Mouse (Mus musculus): Measurements from ENCODE around the gene Shoc2.

DNA sequence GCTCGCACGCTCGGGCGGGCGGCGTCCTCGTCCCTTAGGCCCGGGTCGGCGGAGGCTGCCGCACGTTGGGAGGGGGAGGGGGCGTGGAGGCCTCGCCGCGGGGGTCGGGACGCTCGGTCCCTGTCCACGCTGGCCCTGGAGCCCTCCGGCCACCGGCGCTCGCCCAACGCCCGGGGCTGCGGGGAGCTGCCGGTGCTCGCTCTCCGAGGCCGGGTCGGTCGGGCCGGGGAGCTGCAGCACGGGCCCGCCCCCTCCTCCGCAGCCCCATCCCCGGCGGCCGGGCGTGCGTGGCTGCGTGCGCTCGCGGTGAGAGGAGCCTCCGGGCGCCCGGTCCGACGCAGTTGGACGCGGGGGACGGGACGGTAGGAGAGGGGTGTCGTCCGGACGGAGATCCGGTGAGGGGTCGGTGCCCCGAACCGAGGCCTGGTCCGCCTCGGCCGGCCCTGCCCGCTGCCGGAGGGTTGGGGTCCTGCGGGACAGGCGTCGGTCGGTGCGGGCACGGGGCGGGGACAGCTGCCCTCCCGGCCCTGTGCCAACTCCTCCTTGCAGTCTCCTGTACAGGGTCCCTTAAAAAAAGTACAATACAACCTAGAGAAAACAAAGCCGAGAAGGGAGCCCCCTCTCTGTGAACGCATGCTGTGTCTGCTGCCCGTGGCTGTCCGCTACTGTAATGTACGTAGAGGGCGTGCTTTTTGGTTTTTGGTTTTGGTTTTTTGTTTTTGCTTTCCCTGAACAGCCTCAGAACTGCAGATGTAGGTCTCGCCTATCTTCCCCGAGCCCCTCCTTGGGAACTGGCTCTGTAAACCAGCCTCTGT is 40.4 kb upstream of the Shoc2 start:
- TF ChIP-seq POLR2A (IDR thresholded peaks at IDR 0.05; ENCODE audit: borderline replicate concordance, low read depth, low read length) (no peak), CTCF (IDR thresholded peaks at IDR 0.05; ENCODE audit: low read depth, low read length) (peak; percentile 34; the same call in 1 of the 2 replicates)

Measured in bone marrow macrophage, adult 2 months (primary cell).